Mouse (Mus musculus) spleen, postnatal 0 days (tissue): ENCODE data around the gene Stau1. TPM values are rescaled to one million over a fixed set of nuclear protein-coding genes. Genes with fewer than 3 reads are reported as not detected.

ENCODE experiments used
- polyA plus RNA-seq: library from polyadenylated mRNA; unstranded; fragments of >200 nt; fragmentation: Nextera tagmentation; extraction: Ambion mirVana; gene quantifications from 2 replicates; pipeline ENCODE4 v1.2.1, GENCODE M21; 2015

Stau1 gene
- polyA plus RNA-seq = 23.0 and 26.7 TPM in 2 replicates

GRCm38 (mm10) chr2:166995796-166996532 lies at the start of gene Stau1:
Stau1 (minus strand) TSS chr2:166996299.

DNA sequence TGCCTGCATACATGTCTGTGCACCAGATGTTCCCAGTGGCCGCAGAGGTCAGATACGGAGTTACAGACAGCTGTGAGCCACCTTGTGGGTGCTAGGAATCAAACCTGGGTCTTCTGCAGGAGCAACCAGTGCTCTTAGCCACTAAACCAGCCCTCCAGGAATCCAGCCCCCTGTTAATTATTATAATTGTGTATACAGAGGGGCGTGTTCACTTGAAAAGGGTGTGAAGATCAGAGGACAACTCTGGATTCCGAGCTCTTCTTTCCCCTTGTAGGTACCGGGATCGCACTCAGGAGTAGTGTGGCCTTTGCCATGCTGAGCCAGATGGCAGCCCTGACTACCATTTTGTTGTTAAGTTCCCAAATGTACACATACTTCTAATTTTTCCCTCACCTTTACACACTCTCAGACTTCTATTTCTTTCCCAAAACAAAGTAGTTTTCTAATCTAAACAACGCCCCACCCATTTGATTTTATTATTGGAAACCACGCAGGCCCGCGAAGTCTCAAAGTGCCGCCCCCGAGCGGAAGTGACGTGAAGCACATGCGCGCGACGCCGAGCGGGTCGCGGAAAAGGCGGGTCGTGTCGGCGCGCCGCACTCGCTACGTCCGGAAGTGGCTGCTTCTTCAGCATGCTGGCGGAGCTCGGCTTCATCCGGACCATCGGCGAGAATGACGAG lies 18.7 kb upstream of the Stau1 start, which contains the start of gene Ddx27:
Ddx27 (plus strand) TSS at position 492 of the 680 bp plus-strand sequence.

GRCm38 (mm10) chr2:166905711-166906522 lies 90.2 kb downstream of the Stau1 start, which contains the start of gene Cse1l:
Cse1l (plus strand) TSS chr2:166906040.

Other genes starting within 250 kb of the Stau1 start
- 4.9 and 5.8 TPM in 2 replicates for gene Trp53rkb, start 203.8 kb downstream of the Stau1 start, polyA plus RNA-seq
- gene Arfgef2, start 190.7 kb downstream of the Stau1 start, polyA plus RNA-seq = 3.5 and 3.9 TPM in 2 replicates
- 41.1 and 43.9 TPM in 2 replicates for gene Cse1l, start 90.3 kb downstream of the Stau1 start, polyA plus RNA-seq
- gene Ddx27, start 18.9 kb upstream of the Stau1 start, polyA plus RNA-seq = 46.5 and 52.4 TPM in 2 replicates
- gene Znfx1, start 66.7 kb upstream of the Stau1 start, polyA plus RNA-seq = 8.8 and 10.1 TPM in 2 replicates
- 0.46 and 0.62 TPM in 2 replicates for gene Kcnb1, start 193.9 kb upstream of the Stau1 start, polyA plus RNA-seq
- 7.6 and 8.3 TPM in 2 replicates for gene Ptgis, start 244.3 kb upstream of the Stau1 start, polyA plus RNA-seq